Mouse (Mus musculus) adrenal gland, adult (tissue): ENCODE measurements around the gene Rac3.

Experiments used
- DNase-seq, 2 experiments: peaks; one replicate each; pipeline ENCODE4 v3.0.0; 2022 to 2023; ENCODE audit warnings: low spot score in 1 of 2; ENCODE audit not compliant: inconsistent age in 2 of 2

Gene Rac3

DNA sequence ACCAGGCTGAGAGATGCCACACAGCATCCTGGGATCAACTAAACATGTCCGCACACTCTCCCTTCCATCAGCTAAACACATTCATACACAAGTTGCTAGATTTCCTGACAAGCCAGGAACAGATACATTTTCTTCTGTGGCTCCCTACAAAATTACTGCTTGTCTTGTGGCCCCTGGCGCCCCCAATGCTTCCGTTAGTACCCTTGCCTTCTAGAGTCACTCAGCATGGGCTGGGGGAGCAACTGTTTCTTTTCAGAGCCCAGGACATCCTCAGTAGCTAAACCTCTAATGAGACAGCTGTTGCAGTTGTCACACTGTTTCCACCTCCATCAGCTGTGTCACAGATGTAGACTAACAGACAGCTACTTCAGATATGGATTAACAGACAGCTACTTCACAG, 51.5 kb downstream of the Rac3 start:
- DNase-seq: no peak
